Mouse (Mus musculus) telencephalon, adult 2 months (tissue): ENCODE data around the gene Asf1b.
"Not testable (repeated sequence)": the region's sequence is repeated elsewhere in the genome, so short reads cannot be mapped to it uniquely, and the experiment has no call there.

Experiments
- DNase-seq: peaks from one replicate; pipeline ENCODE4 v3.0.0-alpha.2; 2011; ENCODE audit warnings: low read depth, low spot score

The Asf1b gene

GRCm38 (mm10) chr8:83996567-83997505 lies 41.5 kb downstream of the Asf1b start:
- peak; percentile 70 for DNase-seq

DNA sequence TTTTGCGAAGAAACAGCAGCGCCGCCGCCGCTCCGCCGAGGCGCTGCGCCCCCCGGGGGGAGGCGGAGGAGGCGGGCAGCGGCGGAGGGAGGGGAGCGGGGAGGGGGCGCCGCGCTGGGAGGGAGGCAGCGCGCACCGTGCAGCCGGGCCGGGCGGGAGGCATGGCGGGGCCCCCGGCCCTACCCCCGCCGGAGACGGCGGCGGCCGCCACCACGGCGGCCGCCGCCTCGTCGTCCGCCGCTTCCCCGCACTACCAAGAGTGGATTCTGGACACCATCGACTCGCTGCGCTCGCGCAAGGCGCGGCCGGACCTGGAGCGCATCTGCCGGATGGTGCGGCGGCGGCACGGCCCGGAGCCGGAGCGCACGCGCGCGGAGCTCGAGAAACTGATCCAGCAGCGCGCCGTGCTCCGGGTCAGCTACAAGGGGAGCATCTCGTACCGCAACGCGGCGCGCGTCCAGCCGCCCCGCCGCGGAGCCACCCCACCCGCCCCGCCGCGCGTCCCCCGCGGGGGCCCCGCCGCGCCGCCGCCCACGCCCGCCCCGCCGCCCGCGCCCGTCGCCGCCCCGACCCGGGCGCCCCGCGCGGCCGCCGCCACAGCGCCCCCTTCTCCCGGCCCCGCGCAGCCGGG lies 42.3 kb downstream of the Asf1b start, which contains the start of gene Samd1:
TSS of gene Samd1 (plus strand) at position 162 of the 631 bp plus-strand sequence.
- no peak for DNase-seq

DNA sequence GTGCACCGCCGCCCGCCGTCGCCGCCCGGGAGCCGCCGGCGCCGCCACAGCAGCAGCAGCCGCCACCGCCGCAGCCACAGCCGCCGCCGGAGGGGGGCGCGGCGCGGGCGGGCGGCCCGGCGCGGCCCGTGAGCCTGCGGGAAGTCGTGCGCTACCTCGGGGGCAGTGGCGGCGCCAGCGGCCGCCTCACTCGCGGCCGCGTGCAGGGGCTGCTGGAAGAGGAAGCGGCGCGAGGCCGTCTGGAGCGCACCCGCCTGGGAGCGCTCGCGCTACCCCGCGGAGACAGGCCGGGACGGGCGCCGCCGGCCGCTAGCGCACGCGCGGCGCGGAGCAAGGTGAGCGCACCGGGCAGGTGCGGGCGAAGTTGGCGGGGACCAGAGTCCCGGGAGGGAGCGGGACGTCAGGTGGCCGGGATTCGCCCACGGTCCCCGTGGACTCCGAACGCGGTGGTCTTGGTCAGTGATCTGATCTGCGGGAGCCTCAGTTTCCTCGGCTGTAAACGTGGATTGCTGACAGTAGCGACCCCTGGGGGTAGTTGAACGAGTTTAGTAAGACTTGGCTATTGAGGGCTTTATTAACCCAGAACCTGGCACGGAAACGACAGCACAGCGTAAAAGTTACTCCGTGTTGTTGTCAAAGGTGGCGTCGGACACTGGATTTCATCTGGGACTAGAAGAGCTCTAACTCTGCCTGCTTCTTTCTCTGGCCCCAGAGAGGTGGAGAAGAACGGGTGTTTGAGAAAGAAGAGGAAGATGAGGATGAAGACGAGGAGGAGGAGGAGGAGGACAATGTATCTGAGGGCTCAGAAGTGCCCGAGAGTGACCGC lies 43.1 kb downstream of the Asf1b start:
- DNase-seq = no peak

DNA sequence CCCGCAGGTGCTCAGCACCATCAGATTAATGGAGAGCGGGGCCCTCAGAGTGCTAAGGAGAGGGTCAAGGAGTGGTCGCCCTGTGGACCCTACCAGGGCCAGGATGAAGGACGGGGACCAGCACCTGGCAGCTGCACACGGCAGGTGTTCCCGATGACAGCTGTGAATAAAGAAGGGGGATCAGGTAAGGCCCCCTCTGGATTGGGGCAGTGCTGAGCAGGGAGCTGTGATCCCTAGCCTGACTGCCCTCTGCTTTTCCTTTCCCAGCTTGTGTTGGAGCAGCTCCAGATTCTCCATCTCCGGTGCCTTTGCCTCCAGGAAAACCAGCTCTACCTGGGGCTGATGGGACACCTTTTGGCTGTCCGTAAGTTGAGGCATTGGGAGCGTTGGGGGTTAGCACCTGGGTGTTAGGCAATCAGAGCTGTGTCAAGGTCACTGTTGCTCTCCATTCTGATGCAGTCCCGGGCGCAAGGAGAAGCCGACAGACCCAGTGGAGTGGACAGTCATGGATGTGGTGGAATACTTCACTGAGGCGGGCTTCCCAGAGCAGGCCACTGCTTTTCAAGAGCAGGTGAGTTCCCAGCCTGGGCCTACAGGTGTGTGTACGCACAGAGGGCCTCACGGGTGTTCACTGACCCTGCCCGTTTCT lies 43.9 kb downstream of the Asf1b start:
- no peak for DNase-seq

- no peak for DNase-seq
Observed at GRCm38 (mm10) chr8:83999825-84000224, 44.5 kb downstream of the Asf1b start.

- no peak for DNase-seq
Observed at GRCm38 (mm10) chr8:84001281-84002000, 46.1 kb downstream of the Asf1b start, which contains the start of gene 1700067K01Rik. 1700067K01Rik (plus strand) TSS chr8:84001502.

- no peak for DNase-seq
Observed at GRCm38 (mm10) chr8:84002957-84003611, 47.8 kb downstream of the Asf1b start.

GRCm38 (mm10) chr8:84003612-84004246 lies 48.4 kb downstream of the Asf1b start:
- no peak for DNase-seq

DNA sequence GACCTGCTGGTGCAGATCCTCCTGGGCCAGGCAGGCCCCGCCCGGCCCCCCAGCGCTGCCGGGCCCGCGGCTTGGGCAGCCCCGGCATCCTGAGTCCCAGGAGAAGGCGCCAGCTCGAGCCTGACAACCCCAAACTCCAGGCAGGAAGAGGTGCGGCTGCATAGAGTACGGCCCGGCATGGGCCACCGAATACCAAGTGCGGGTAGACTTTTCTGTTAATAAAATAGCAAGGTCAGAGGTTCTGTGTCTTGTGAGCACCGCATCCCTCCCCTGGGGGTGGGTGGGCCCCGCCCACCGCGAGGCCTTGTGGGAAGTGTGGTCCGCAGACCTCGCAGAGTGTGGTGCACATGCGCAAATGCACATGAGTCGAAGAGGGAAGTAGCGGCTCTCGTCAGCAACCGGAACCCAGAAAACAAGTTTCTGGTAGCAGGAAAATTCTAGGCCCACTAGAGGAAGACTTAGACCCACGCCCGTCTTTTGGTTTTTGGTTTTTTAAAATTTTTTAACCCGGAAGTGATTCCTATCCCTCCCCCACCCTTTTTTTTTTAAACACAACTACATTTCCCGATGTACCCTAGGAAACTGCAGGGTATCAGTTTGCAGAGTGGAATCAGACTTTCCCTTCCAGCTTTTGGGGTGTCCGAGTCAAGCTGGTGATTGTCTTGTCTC lies 49.4 kb downstream of the Asf1b start:
- DNase-seq = peak; percentile 92

DNA sequence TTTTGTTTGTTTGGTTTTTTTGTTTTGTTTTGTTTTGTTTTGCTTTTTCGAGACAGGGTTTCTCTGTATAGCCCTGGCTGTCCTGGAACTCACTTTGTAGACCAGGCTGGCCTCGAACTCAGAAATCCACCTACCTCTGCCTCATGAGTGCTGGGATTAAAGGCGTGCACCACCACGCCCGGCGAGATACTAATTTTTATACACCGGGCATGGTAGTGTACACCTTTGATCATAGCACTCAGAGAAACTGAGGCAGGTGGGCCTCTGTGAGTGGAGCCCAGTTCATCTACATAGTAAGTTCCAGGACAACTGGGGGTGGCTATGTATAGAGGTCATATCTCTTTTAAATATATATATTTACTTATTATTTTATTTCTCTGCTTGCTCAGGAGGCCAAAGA lies 50.2 kb downstream of the Asf1b start:
- not testable (repeated sequence) for DNase-seq

DNA sequence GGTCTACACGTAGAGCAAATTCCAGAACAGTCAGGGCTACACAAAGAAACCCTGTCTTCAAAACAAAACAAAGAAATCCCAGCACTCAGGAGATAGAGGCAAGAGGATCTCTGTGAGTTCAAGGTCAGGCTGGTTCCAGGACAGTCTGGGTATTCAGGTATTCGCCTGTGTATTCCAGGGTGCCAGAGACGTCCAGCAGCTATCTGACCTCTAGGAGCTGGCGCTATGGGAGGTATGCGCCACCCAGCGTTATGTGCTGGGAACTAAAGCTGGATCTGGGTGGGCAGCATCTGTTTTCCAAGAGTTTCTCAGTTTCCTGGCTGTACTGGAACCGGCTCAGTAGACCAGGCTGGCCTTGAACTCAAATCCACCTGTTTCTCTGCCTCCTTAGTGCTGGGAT lies 53.1 kb downstream of the Asf1b start:
- no peak for DNase-seq

GRCm38 (mm10) chr8:84009876-84010275 lies 54.6 kb downstream of the Asf1b start:
- DNase-seq = peak; percentile 44

- no peak for DNase-seq
Observed at GRCm38 (mm10) chr8:84010625-84011611, 55.6 kb downstream of the Asf1b start.

DNA sequence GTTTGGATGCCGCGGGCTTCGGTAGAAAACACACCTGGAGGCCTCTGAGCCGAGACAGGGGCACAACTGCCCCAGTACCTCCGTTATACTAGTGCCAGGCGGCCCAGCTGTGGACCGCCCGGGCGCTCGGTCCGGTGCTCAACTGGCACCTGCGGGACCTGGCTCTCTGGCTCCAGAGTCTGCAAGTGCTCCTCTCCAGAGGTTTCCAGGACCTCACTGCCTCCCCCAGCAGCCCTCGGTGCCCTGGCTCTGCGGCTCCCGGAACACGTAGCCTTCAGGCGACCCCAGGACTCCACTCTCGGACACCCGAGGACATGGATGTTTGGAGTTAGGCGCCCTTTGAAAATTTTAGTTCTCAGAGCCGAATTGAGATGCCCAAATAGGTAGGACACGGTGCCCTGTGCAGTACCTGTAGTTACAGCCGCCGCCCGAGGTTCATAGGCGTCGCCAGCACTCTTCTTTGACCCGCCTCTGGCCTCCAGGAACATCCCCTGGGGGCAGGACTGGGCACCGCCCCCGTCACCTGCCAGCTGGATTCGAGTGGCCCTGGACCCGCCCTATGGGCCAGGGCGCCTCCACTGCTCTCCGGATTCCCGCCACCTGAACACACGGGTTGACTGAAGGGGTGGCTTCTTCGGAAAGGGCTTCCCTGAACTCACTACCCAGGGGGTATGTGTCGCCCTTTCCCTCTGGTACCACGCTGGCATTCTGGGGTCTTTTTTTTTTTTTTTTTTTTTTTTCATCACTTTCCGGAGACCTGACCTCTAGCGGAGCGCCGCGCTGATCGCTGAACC lies 56.6 kb downstream of the Asf1b start, which contains the start of gene 2210011C24Rik:
TSS of gene 2210011C24Rik (minus strand) at position 467 of the 794 bp plus-strand sequence.
- DNase-seq = no peak

DNA sequence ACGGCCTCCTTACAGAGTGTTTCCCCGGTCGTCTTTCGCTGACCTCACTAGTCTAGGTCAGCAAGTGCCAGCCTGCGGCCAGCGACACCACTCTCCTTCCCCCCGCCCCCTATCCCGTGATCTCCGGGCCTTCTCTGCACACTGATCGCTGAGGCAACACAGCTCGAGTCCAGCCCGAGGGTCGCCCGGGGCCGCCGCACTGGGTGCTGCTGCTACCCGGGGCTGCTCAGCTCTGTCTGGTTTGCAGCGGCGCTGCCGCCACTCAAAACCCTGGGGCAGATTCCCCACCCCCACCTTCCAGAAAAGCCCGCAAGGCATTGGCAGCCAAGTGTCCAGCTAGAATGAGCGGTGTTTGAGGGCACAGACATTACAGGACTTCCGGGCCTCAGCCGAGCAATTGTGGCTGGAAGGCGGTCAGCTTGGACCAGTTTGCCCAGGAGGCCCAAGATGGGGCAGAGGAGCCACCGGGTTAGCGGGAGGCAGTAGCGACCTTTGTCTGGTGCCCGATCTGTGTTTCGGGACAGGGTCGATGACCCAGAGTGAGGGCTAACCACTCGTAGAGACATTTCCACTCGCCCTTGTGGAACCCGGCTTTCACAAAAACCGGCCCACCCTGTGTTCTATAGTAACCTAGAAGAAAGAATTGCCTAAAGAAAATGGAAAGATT lies 57.3 kb downstream of the Asf1b start:
- no peak for DNase-seq

GRCm38 (mm10) chr8:84015833-84016232 lies 60.5 kb downstream of the Asf1b start:
- no peak for DNase-seq
